Mouse (Mus musculus) lung, postnatal 25 days (tissue): Measurements from ENCODE around the gene Ikbkg.
"Not testable (repeated sequence)": the region's sequence is repeated elsewhere in the genome, so short reads cannot be mapped to it uniquely, and the experiment has no call there.

Source experiments
- DNase-seq: peaks from one replicate; pipeline ENCODE4 v3.0.0; 2022; ENCODE audit warnings: low spot score

Ikbkg gene

GRCm38 (mm10) chrX:74392535-74393443 is at the start of gene Ikbkg, which contains the start of gene Fam3a:
Gene Ikbkg, plus strand, starts transcription at chrX:74393290.
Gene Fam3a, minus strand, starts transcription at chrX:74393272.
- DNase-seq, result peak; percentile 90

- no peak for DNase-seq
These were observed 40.2 kb upstream of the Ikbkg start for GRCm38 (mm10) chrX:74352645-74353466.

- DNase-seq, result peak; percentile 82
These were observed 39.7 kb upstream of the Ikbkg start, which contains the start of gene Lage3 for GRCm38 (mm10) chrX:74353467-74353770. Gene Lage3, minus strand, starts transcription at chrX:74353618.

- not testable (repeated sequence) for DNase-seq
These were observed 36.0 kb upstream of the Ikbkg start for GRCm38 (mm10) chrX:74357069-74357468.

- peak; percentile 29 for DNase-seq
These were observed 33.9 kb upstream of the Ikbkg start for GRCm38 (mm10) chrX:74359171-74359570.

- no peak for DNase-seq
These were observed 25.6 kb upstream of the Ikbkg start for GRCm38 (mm10) chrX:74367512-74367911.

- peak; percentile 71 for DNase-seq
These were observed 24.7 kb upstream of the Ikbkg start for GRCm38 (mm10) chrX:74368209-74368909.

GRCm38 (mm10) chrX:74372888-74373549 is 20.1 kb upstream of the Ikbkg start, which contains the start of the genes Ubl4a and Slc10a3:
Gene Ubl4a, minus strand, starts transcription at chrX:74373218.
Gene Slc10a3, minus strand, starts transcription at chrX:74373349.
- peak; percentile 92 for DNase-seq

GRCm38 (mm10) chrX:74384451-74384850 is 8.6 kb upstream of the Ikbkg start:
- no peak for DNase-seq

GRCm38 (mm10) chrX:74388153-74388552 is 4.9 kb upstream of the Ikbkg start:
- DNase-seq, result no peak

- no peak for DNase-seq
These were observed 7.0 kb downstream of the Ikbkg start for GRCm38 (mm10) chrX:74400136-74400535.

- DNase-seq, result no peak
These were observed 15.2 kb downstream of the Ikbkg start for GRCm38 (mm10) chrX:74408340-74408739.

- peak; percentile 77 for DNase-seq
These were observed 20.3 kb downstream of the Ikbkg start for GRCm38 (mm10) chrX:74413377-74413776.

- peak; percentile 41 for DNase-seq
These were observed 31.4 kb downstream of the Ikbkg start for GRCm38 (mm10) chrX:74424443-74424842.

- DNase-seq, result peak; percentile 61
These were observed 32.1 kb downstream of the Ikbkg start for GRCm38 (mm10) chrX:74425195-74425594.

- no peak for DNase-seq
These were observed 33.2 kb downstream of the Ikbkg start for GRCm38 (mm10) chrX:74426256-74426655.

- DNase-seq, result no peak
These were observed 34.0 kb downstream of the Ikbkg start for GRCm38 (mm10) chrX:74427116-74427515.

- no peak for DNase-seq
These were observed 35.2 kb downstream of the Ikbkg start for GRCm38 (mm10) chrX:74428146-74428825.

- DNase-seq, result peak; percentile 89
These were observed 35.8 kb downstream of the Ikbkg start, which contains the start of gene G6pdx for GRCm38 (mm10) chrX:74428826-74429276. Gene G6pdx, minus strand, starts transcription at chrX:74429194.

- DNase-seq, result peak; percentile 85
These were observed 36.3 kb downstream of the Ikbkg start for GRCm38 (mm10) chrX:74429290-74429821.
